Mouse (Mus musculus): ENCODE results near the gene Tcf12.

GRCm38 (mm10) chr9:71897399-71897798 lies 214.3 kb downstream of the Tcf12 start:
- no peak for TF ChIP-seq CTCF (IDR thresholded peaks at IDR 0.05; ENCODE audit: low read depth)
- no peak for TF ChIP-seq EP300 (IDR thresholded peaks at IDR 0.05; ENCODE audit: low read depth)
